Mouse (Mus musculus) midbrain, embryonic 13.5 days (tissue): ENCODE results near the gene Nfyc. TPM values are rescaled to one million over a fixed set of nuclear protein-coding genes. Genes with fewer than 3 reads are reported as not detected.

Source experiments
- ATAC-seq: fragments of 200-750 bp; cut with Nextera tagmentation; 2 replicates; pipeline ENCODE4 v1.8.0; 2017; ENCODE audit warnings: mild to moderate bottlenecking, moderate TSS enrichment, moderate library complexity
- H3K27ac ChIP-seq: fragments of 300-500 bp; sonication (generic); 2 replicates; pipeline ENCODE4 v1.5.1; 2015; ENCODE audit warnings: inconsistent platforms, mild to moderate bottlenecking, moderate library complexity
- H3K27me3 ChIP-seq: fragments of 300-500 bp; sonication (generic); 2 replicates; pipeline ENCODE4 v1.6.1; 2015; ENCODE audit warnings: mild to moderate bottlenecking, inconsistent platforms
- H3K36me3 ChIP-seq: fragments of 300-500 bp; sonication (generic); 2 replicates; pipeline ENCODE4 v1.6.1; 2015; ENCODE audit warnings: mild to moderate bottlenecking, inconsistent platforms
- H3K4me1 ChIP-seq: fragments of 300-500 bp; sonication (generic); replicated peaks from 2 replicates; pipeline ENCODE4 v1.6.1; 2015; ENCODE audit warnings: inconsistent platforms
- H3K4me2 ChIP-seq: fragments of 300-500 bp; sonication (generic); replicated peaks from 2 replicates; pipeline ENCODE4 v1.6.1; 2015; ENCODE audit warnings: moderate library complexity, mild to moderate bottlenecking, inconsistent platforms
- H3K4me3 ChIP-seq: fragments of 300-500 bp; sonication (generic); replicated peaks from 2 replicates; pipeline ENCODE4 v1.5.1; 2015; ENCODE audit warnings: mild to moderate bottlenecking, inconsistent platforms
- H3K9ac ChIP-seq: fragments of 300-500 bp; sonication (generic); replicated peaks from 2 replicates; pipeline ENCODE4 v1.6.1; 2015; ENCODE audit warnings: mild to moderate bottlenecking, inconsistent platforms
- H3K9me3 ChIP-seq: fragments of 300-500 bp; sonication (generic); 2 replicates; pipeline ENCODE4 v1.6.1; 2016; ENCODE audit warnings: mild to moderate bottlenecking, inconsistent platforms
- WGBS: fragments of 180-500 bp; shearing (Covaris S2); methylation state at CpG from one replicate; pipeline ENCODE4 v1.1.7; 2015; 5-methylcytosine and 5-hydroxymethylcytosine counted together
- polyA plus RNA-seq: library from polyadenylated mRNA; unstranded; fragments of >200 nt; fragmentation: Nextera tagmentation; extraction: Ambion mirVana; gene quantifications from 2 replicates; pipeline ENCODE4 v1.2.1, GENCODE M21; 2015

Nfyc gene
- polyA plus RNA-seq, 1 experiment from 2014 or later: 87.1 TPM

DNA sequence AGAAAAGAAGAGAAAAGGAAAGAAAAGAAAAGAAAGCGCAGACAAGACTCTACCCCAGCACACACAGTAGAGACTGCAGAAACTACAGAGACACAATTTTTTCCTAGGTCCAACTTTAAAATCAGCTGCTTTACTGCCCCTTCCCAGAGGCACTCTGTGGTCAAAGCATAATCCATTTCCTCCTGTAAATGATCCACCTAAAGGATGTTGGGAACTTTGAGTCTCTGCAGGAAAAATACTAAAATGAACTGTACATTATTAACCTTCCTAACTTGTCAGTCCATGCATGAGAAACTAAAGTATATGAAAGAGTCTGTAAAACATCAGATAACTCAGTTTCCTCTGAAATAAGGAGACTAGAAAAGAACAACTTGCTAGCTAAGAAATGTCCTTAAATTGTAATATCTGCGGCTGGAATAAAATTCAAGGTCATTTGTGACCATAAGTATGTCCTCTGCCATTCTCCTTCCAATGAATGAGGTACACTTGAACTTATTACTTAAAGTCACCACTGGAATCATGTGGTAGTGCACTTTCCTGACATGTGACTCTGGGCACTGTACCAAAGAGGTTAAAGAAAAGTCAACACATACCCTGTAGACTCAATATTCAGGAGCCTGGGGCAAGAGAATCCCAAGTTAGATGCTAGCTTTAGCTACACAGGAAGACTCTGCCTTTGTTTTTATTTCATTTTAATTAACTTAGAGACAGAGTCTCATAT is 9.0 kb downstream of the Nfyc start:
- no peak overlapping the region for H3K4me3 ChIP-seq
- H3K9ac ChIP-seq: no peak overlapping the region
- H3K4me1 ChIP-seq: peaks cover 23% of the 10 kb centered on the region
- WGBS: 95% methylated on average over 2 of the region's 2 CpGs
- H3K9me3 ChIP-seq: no peaks in the 10 kb centered on the region
- no peak overlapping the region for H3K4me2 ChIP-seq
- H3K27ac ChIP-seq: no peak overlapping the region
- H3K36me3 ChIP-seq: no peaks in the 10 kb centered on the region
- no peaks in the 10 kb centered on the region for H3K27me3 ChIP-seq
- no peak for ATAC-seq

- peaks cover 34% of the 10 kb centered on the region for H3K4me1 ChIP-seq
- H3K4me2 ChIP-seq: no peak overlapping the region
- no peaks in the 10 kb centered on the region for H3K9me3 ChIP-seq
- H3K4me3 ChIP-seq: no peak overlapping the region
- ATAC-seq: no peak
- H3K27me3 ChIP-seq: no peaks in the 10 kb centered on the region
- H3K9ac ChIP-seq: no peak overlapping the region
- H3K36me3 ChIP-seq: no peaks in the 10 kb centered on the region
- WGBS: 95% methylated on average over 2 of the region's 2 CpGs
- no peak overlapping the region for H3K27ac ChIP-seq
These were observed 11.5 kb downstream of the Nfyc start for GRCm38 (mm10) chr4:120819871-120820270.

GRCm38 (mm10) chr4:120819296-120819695 is 12.1 kb downstream of the Nfyc start:
- no peaks in the 10 kb centered on the region for H3K36me3 ChIP-seq
- 39% methylated on average over 1 of the region's 1 CpGs for WGBS
- no peak overlapping the region for H3K4me2 ChIP-seq
- H3K27me3 ChIP-seq: no peaks in the 10 kb centered on the region
- no peaks in the 10 kb centered on the region for H3K9me3 ChIP-seq
- no peak overlapping the region for H3K4me3 ChIP-seq
- peaks cover 36% of the 10 kb centered on the region for H3K4me1 ChIP-seq
- no peak overlapping the region for H3K27ac ChIP-seq
- no peak for ATAC-seq
- no peak overlapping the region for H3K9ac ChIP-seq

- Histone ChIP-seq H3K9ac (no peak overlapping the region), H3K36me3 (no peaks in the 10 kb centered on the region), H3K4me2 (no peak overlapping the region), H3K9me3 (no peaks in the 10 kb centered on the region), H3K27me3 (no peaks in the 10 kb centered on the region), H3K27ac (no peak overlapping the region), H3K4me1 (peaks cover 35% of the 10 kb centered on the region), H3K4me3 (no peak overlapping the region)
- ATAC-seq: no peak
- WGBS: 89% methylated on average over 2 of the region's 2 CpGs
These were observed 13.4 kb downstream of the Nfyc start for GRCm38 (mm10) chr4:120817951-120818350.

- 31% methylated on average over 3 of the region's 3 CpGs for WGBS
- H3K9me3 ChIP-seq: no peaks in the 10 kb centered on the region
- 0 out of 2 replicates have a peak overlapping the region, but pooled peaks have one; percentile 9 for H3K27ac ChIP-seq
- H3K9ac ChIP-seq: no peak overlapping the region
- no peak for ATAC-seq
- no peaks in the 10 kb centered on the region for H3K27me3 ChIP-seq
- H3K4me3 ChIP-seq: no peak overlapping the region
- no peaks in the 10 kb centered on the region for H3K36me3 ChIP-seq
- H3K4me1 ChIP-seq: peaks cover 37% of the 10 kb centered on the region
- H3K4me2 ChIP-seq: no peak overlapping the region
These were observed 14.2 kb downstream of the Nfyc start for GRCm38 (mm10) chr4:120817002-120817774.

GRCm38 (mm10) chr4:120815622-120816334 is 15.6 kb downstream of the Nfyc start:
- peak overlapping the region; percentile 63 for H3K4me3 ChIP-seq
- WGBS: 10% methylated on average over 10 of the region's 10 CpGs
- peak; percentile 98 for ATAC-seq
- peaks cover 46% of the 10 kb centered on the region for H3K4me1 ChIP-seq
- H3K27ac ChIP-seq: peak overlapping the region; percentile 61; the same call in 1 of the 2 replicates
- H3K36me3 ChIP-seq: no peaks in the 10 kb centered on the region
- H3K27me3 ChIP-seq: no peaks in the 10 kb centered on the region
- H3K9me3 ChIP-seq: no peaks in the 10 kb centered on the region
- peak overlapping the region; percentile 84 for H3K4me2 ChIP-seq
- H3K9ac ChIP-seq: peak overlapping the region; percentile 74

- WGBS: 11% methylated on average over 4 of the region's 4 CpGs
- Histone ChIP-seq H3K9ac (peak overlapping the region; percentile 74), H3K36me3 (no peaks in the 10 kb centered on the region), H3K4me3 (peak overlapping the region; percentile 63), H3K27me3 (no peaks in the 10 kb centered on the region), H3K9me3 (no peaks in the 10 kb centered on the region), H3K4me2 (peak overlapping the region; percentile 84), H3K27ac (peak overlapping the region; percentile 61; the same call in 1 of the 2 replicates), H3K4me1 (peaks cover 46% of the 10 kb centered on the region)
- ATAC-seq: peak; percentile 32; the same call in 1 of the 2 replicates
These were observed 16.2 kb downstream of the Nfyc start for GRCm38 (mm10) chr4:120815163-120815562.

GRCm38 (mm10) chr4:120814171-120814570 is 17.2 kb downstream of the Nfyc start:
- Histone ChIP-seq H3K4me3 (peak overlapping the region; percentile 63), H3K4me1 (peaks cover 53% of the 10 kb centered on the region), H3K27me3 (no peaks in the 10 kb centered on the region), H3K4me2 (peak overlapping the region; percentile 84), H3K9ac (peak overlapping the region; percentile 74), H3K36me3 (no peaks in the 10 kb centered on the region), H3K27ac (0 out of 2 replicates have a peak overlapping the region, but pooled peaks have one; percentile 35), H3K9me3 (no peaks in the 10 kb centered on the region)
- 45% methylated on average over 4 of the region's 4 CpGs for WGBS
- ATAC-seq: no peak

- peak overlapping the region; percentile 74 for H3K9ac ChIP-seq
- peak overlapping the region; percentile 84 for H3K4me2 ChIP-seq
- H3K4me3 ChIP-seq: peak overlapping the region; percentile 63
- H3K27ac ChIP-seq: 0 out of 2 replicates have a peak overlapping the region, but pooled peaks have one; percentile 35
- WGBS: 12% methylated on average over 1 of the region's 1 CpGs
- ATAC-seq: no peak
- H3K9me3 ChIP-seq: no peaks in the 10 kb centered on the region
- H3K36me3 ChIP-seq: no peaks in the 10 kb centered on the region
- H3K4me1 ChIP-seq: peaks cover 53% of the 10 kb centered on the region
- no peaks in the 10 kb centered on the region for H3K27me3 ChIP-seq
These were observed 17.6 kb downstream of the Nfyc start for GRCm38 (mm10) chr4:120813762-120814161.

GRCm38 (mm10) chr4:120805816-120806215 is 25.6 kb downstream of the Nfyc start:
- Histone ChIP-seq H3K4me1 (peaks cover 7% of the 10 kb centered on the region; the same call in 1 of the 2 replicates), H3K9ac (no peak overlapping the region), H3K4me3 (no peak overlapping the region), H3K9me3 (no peaks in the 10 kb centered on the region), H3K27ac (no peak overlapping the region), H3K4me2 (no peak overlapping the region), H3K36me3 (0 out of 2 replicates have a peak, but pooled peaks cover 3% of the 10 kb centered on the region), H3K27me3 (no peaks in the 10 kb centered on the region)
- ATAC-seq: no peak

GRCm38 (mm10) chr4:120801446-120801845 is 29.9 kb downstream of the Nfyc start:
- H3K9me3 ChIP-seq: no peaks in the 10 kb centered on the region
- no peaks in the 10 kb centered on the region for H3K4me1 ChIP-seq
- H3K27ac ChIP-seq: no peak overlapping the region
- WGBS: 32% methylated on average over 2 of the region's 2 CpGs
- H3K4me2 ChIP-seq: no peak overlapping the region
- no peak for ATAC-seq
- no peak overlapping the region for H3K9ac ChIP-seq
- no peak overlapping the region for H3K4me3 ChIP-seq
- no peaks in the 10 kb centered on the region for H3K27me3 ChIP-seq
- 0 out of 2 replicates have a peak, but pooled peaks cover 3% of the 10 kb centered on the region for H3K36me3 ChIP-seq
